Mouse (Mus musculus) cerebellum, adult 2 months (tissue): ENCODE data around the gene Msmo1. TPM values are rescaled to one million over a fixed set of nuclear protein-coding genes. Genes with fewer than 3 reads are reported as not detected.
A peak's percentile ranks its signal among the peaks of the same experiment; 100 is the strongest.

Source experiments
- DNase-seq, 2 experiments: peaks; one replicate each; pipeline ENCODE4 v3.0.0; 2021
- H3K27ac ChIP-seq: fragments of 200-500 bp; 2 replicates; pipeline ENCODE4 v1.5.1; 2012; ENCODE audit warnings: low read length, control low read depth, inconsistent platforms; ENCODE audit not compliant: insufficient read depth
- H3K27me3 ChIP-seq: fragments of 200-500 bp; 2 replicates; pipeline ENCODE4 v1.6.1; 2012; ENCODE audit warnings: inconsistent platforms, mild to moderate bottlenecking, low read length, moderate library complexity; ENCODE audit not compliant: control insufficient read depth, insufficient read depth
- H3K4me1 ChIP-seq: fragments of 200-500 bp; 2 replicates; pipeline ENCODE4 v1.6.1; 2011; ENCODE audit warnings: low read length; ENCODE audit not compliant: control insufficient read depth, insufficient read depth
- H3K4me3 ChIP-seq: fragments of 200-500 bp; replicated peaks from 2 replicates; pipeline ENCODE3; 2011; ENCODE audit warnings: mild to moderate bottlenecking, low read depth, low read length, control low read depth; ENCODE audit not compliant: insufficient read depth
- CTCF ChIP-seq: fragments of 200-500 bp; IDR thresholded peaks from 2 replicates; pipeline ENCODE4 v1.5.1; 2011; ENCODE audit warnings: low read depth, mild to moderate bottlenecking, control low read depth, low read length, moderate library complexity, borderline replicate concordance; ENCODE audit not compliant: insufficient read depth
- POLR2A ChIP-seq: fragments of 200-500 bp; IDR thresholded peaks from 2 replicates; pipeline ENCODE4 v1.6.1; 2011; ENCODE audit warnings: low read length, control low read depth, borderline replicate concordance; ENCODE audit not compliant: insufficient read depth
- WGBS: fragments of 180-500 bp; shearing (Covaris S2); methylation state at CpG from one replicate; pipeline ENCODE4 v1.1.7; 2018; 5-methylcytosine and 5-hydroxymethylcytosine counted together
- polyA plus RNA-seq: library from polyadenylated mRNA; depleted of rRNA; stranded (reverse); fragments of >200 nt; gene quantifications from 2 replicates; pipeline ENCODE4 v1.2.3, GENCODE M21; 2012

Gene Msmo1
- polyA plus RNA-seq, 1 experiment, result 107 TPM

DNA sequence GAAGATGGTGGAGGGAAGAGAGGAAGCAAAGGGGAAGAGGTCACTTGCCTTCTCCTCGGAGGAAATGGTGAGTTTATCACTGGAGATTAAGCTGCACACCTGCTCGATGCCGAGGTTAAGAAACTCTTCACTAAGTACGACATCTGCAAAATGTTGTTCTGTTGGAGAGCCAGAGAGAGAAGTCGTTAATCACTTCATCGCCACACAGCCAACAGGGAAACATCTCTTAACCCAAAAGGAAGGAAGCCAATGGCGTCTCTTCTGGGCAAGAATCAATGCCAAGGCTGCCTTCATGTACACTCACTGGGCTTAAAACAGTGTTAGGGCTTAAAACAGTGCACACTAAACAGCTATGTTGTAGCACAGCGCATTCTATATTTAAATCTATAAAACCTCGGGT, 30.5 kb upstream of the Msmo1 start:
- 87% methylated on average over 9 of the region's 9 CpGs for WGBS
- Histone ChIP-seq H3K27ac (no peak overlapping the region), H3K4me3 (no peak overlapping the region), H3K4me1 (peaks cover 4% of the 10 kb centered on the region; the same call in 1 of the 2 replicates), H3K27me3 (no peaks in the 10 kb centered on the region)
- TF ChIP-seq POLR2A (no peak), CTCF (no peak)
- DNase-seq, result no peak

DNA sequence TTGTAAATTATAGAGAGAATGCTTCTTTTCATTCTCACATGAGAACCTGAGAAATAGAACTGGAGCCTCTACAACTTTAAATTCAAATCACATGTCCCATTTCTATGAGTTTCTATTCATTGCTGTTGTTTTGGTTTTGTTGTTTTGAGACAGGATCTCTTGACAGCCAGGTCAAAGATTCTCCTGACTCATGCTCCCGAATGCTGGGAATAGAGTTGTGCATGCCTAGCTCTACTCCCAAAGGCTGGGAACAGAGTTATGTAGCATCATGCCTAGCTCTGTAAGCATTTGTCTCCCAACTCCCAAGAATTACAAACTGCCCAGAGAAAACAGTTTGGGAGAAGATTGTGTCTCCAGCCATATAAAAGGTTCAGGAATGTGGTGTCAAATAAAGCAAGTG, 29.2 kb upstream of the Msmo1 start:
- DNase-seq, result no peak
- WGBS, result 90% methylated on average over 1 of the region's 1 CpGs
- H3K4me1 ChIP-seq, result peaks cover 4% of the 10 kb centered on the region; the same call in 1 of the 2 replicates

GRCm38 (mm10) chr8:64761430-64761829, 27.8 kb upstream of the Msmo1 start:
- H3K27me3 ChIP-seq, result no peaks in the 10 kb centered on the region
- no peak overlapping the region for H3K4me3 ChIP-seq
- no peak overlapping the region for H3K27ac ChIP-seq
- H3K4me1 ChIP-seq, result no peaks in the 10 kb centered on the region
- peak; percentile 85 for TF ChIP-seq CTCF
- no peak for TF ChIP-seq POLR2A
- DNase-seq, result peak; percentile 50 to 58
- 31% methylated on average over 8 of the region's 8 CpGs for WGBS

More for the DNA sequence above, 29.2 kb upstream of the Msmo1 start:
- Histone ChIP-seq H3K27ac (no peak overlapping the region), H3K27me3 (no peaks in the 10 kb centered on the region), H3K4me3 (no peak overlapping the region)
- no peak for TF ChIP-seq CTCF
- TF ChIP-seq POLR2A, result no peak

DNA sequence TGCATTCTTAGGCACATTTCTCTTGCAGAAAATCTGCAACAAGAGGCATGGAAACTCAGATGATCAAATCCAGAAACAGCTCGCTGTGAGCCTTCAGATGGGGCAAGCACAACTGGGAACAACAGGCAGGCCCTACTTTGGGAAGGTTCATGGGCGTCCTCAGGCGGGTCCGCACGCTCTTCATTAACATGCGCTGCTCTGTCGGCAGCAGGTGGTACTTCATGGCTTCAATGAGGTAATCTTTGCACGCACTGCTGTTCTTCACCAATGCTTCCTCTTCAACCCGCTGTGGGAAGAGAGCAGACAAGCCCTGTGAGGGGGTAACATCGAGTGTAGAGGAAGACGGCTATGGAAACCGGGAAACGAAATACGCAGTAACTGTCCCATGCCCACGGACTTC, 24.4 kb upstream of the Msmo1 start:
- Histone ChIP-seq H3K27me3 (no peaks in the 10 kb centered on the region), H3K4me1 (no peaks in the 10 kb centered on the region), H3K27ac (no peak overlapping the region), H3K4me3 (no peak overlapping the region)
- WGBS, result 91% methylated on average over 15 of the region's 15 CpGs
- TF ChIP-seq CTCF (no peak), POLR2A (no peak)
- no peak for DNase-seq

DNA sequence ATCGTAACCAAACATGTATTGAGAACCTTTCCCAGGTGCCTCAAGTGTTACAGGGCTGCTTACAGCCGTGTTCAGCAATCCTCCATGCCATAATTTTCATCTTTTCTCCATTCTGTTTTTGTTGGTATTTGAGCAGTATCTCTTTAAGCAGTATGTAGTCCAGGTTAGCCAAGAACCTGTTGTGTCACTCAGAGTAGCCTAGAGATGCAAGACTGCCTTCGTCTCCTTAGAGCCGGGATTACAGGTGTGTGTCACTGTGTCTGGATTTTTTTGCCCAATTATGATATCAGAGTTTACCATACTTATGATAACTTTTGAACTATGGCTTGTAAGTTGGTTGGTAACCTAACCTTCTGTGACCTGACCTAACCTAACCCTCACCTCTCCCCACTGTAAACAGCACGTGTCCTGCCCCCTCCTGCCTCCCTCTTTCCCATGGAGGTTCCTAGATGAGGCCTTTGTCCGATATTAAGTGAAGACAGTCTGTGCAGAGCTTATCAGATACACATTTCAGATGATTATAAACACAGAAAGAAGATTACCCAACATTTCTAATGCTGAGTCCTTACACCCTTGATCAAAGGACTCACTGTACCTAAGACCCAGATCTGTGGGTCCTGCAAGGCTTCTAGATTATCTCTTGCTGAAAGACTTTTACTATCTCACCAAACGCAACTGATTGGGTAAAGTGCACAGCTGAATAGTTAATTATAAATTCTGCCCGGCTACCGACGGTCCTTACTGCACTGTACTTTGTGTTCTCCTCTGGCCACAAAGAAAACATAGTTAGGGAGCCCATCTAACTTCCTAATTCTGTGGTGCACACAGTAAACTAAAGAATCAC, 12.8 kb upstream of the Msmo1 start:
- 88% methylated on average over 10 of the region's 10 CpGs for WGBS
- no peak for DNase-seq
- Histone ChIP-seq H3K27ac (no peak overlapping the region; the same call in 1 of the 2 replicates), H3K4me1 (no peaks in the 10 kb centered on the region), H3K27me3 (no peaks in the 10 kb centered on the region), H3K4me3 (no peak overlapping the region)
- TF ChIP-seq CTCF (no peak), POLR2A (no peak)

- 92% methylated on average over 13 of the region's 13 CpGs for WGBS
- Histone ChIP-seq H3K4me3 (no peak overlapping the region), H3K27me3 (no peaks in the 10 kb centered on the region), H3K27ac (no peak overlapping the region), H3K4me1 (no peaks in the 10 kb centered on the region)
- DNase-seq, result no peak
- no peak for TF ChIP-seq POLR2A
- TF ChIP-seq CTCF, result no peak
Observed at GRCm38 (mm10) chr8:64740547-64741211, 7.1 kb upstream of the Msmo1 start.

DNA sequence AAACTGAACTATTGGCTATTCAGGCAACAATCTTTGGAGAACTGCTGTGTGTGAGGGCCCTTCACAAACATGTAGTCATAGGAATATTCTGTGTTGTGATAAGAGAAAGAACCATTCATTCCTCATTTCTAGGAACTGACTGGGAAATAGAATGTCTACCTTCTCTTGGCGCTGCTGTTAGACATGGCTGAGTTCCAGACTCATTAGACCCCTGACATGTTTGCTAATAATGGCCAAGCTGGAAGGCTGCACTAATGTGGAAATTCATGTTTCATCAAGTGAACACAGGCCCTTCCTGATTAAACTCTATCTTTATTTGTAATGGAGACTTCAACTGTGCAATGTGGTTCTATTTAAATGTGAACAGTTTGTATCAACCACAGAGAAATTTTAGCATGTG, 5.3 kb upstream of the Msmo1 start:
- Histone ChIP-seq H3K27me3 (no peaks in the 10 kb centered on the region), H3K27ac (no peak overlapping the region), H3K4me1 (no peaks in the 10 kb centered on the region), H3K4me3 (no peak overlapping the region)
- no peak for DNase-seq
- TF ChIP-seq POLR2A, result no peak
- no peak for TF ChIP-seq CTCF
- 17% methylated on average over 1 of the region's 1 CpGs for WGBS

DNA sequence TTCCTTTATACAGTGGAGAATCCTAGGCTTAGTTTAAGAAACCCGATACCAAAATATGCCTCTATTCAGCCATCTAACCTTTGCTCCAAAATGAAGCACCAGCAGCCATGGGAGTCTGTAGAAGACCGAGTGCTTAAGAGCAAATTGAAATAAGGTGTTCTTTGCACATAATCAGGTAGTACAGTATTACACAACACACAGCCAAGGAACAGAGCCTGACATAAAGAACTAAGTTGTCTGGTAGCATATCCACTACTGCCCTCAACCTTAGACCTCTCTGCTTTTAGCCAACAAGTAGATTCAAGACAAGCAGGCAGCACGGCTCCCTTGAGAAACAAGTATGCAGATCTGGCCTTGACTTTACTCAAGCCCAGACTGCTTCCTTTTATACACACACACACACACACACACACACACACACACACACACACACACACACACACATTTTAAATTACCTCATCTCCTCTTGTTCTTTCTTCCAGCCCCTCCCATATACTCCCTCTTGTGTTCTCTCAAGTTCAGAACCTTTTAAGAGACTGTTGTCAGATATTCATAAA, 3.3 kb upstream of the Msmo1 start:
- DNase-seq, result no peak
- 89% methylated on average over 3 of the region's 3 CpGs for WGBS
- TF ChIP-seq CTCF (no peak), POLR2A (no peak)
- H3K27ac ChIP-seq, result no peak overlapping the region
- H3K27me3 ChIP-seq, result no peaks in the 10 kb centered on the region
- no peak overlapping the region for H3K4me3 ChIP-seq
- no peaks in the 10 kb centered on the region for H3K4me1 ChIP-seq
